Mouse (Mus musculus): ENCODE results near the gene Cbll1.
A peak's percentile ranks its signal among the peaks of the same experiment; 100 is the strongest.

Gene Cbll1

GRCm38 (mm10) chr12:31499314-31500131 is at the start of gene Cbll1:
Gene Cbll1 (minus strand): TSS chr12:31499616.
- DNase-seq (ENCODE audit: extremely low spot score, low spot score) = peak; percentile 97

GRCm38 (mm10) chr12:31546061-31546460 is 46.6 kb upstream of the Cbll1 start:
- no peak for DNase-seq (ENCODE audit: extremely low spot score, low spot score)

GRCm38 (mm10) chr12:31545219-31545618 is 45.8 kb upstream of the Cbll1 start:
- no peak for DNase-seq (ENCODE audit: extremely low spot score, low spot score)

- no peak for DNase-seq (ENCODE audit: extremely low spot score, low spot score)
Measured at GRCm38 (mm10) chr12:31541541-31541940, 42.1 kb upstream of the Cbll1 start.

GRCm38 (mm10) chr12:31539783-31540182 is 40.4 kb upstream of the Cbll1 start:
- no peak for DNase-seq (ENCODE audit: extremely low spot score, low spot score)

- DNase-seq (ENCODE audit: extremely low spot score, low spot score) = no peak
Measured at GRCm38 (mm10) chr12:31537515-31538230, 38.3 kb upstream of the Cbll1 start.

- no peak for DNase-seq (ENCODE audit: extremely low spot score, low spot score)
Measured at GRCm38 (mm10) chr12:31534060-31534843, 34.8 kb upstream of the Cbll1 start.

- no peak for DNase-seq (ENCODE audit: extremely low spot score, low spot score)
Measured at GRCm38 (mm10) chr12:31533218-31533908, 33.9 kb upstream of the Cbll1 start.

GRCm38 (mm10) chr12:31532054-31532453 is 32.6 kb upstream of the Cbll1 start:
- no peak for DNase-seq (ENCODE audit: extremely low spot score, low spot score)

GRCm38 (mm10) chr12:31527407-31527806 is 28.0 kb upstream of the Cbll1 start:
- DNase-seq (ENCODE audit: extremely low spot score, low spot score) = no peak

GRCm38 (mm10) chr12:31521371-31521770 is 22.0 kb upstream of the Cbll1 start:
- no peak for DNase-seq (ENCODE audit: extremely low spot score, low spot score)

GRCm38 (mm10) chr12:31520119-31520518 is 20.7 kb upstream of the Cbll1 start:
- no peak for DNase-seq (ENCODE audit: extremely low spot score, low spot score)

- DNase-seq (ENCODE audit: extremely low spot score, low spot score) = no peak
Measured at GRCm38 (mm10) chr12:31513724-31514503, 14.5 kb upstream of the Cbll1 start.

- no peak for DNase-seq (ENCODE audit: extremely low spot score, low spot score)
Measured at GRCm38 (mm10) chr12:31512634-31513411, 13.4 kb upstream of the Cbll1 start.

- DNase-seq (ENCODE audit: extremely low spot score, low spot score) = no peak
Measured at GRCm38 (mm10) chr12:31511218-31511617, 11.8 kb upstream of the Cbll1 start.

GRCm38 (mm10) chr12:31508496-31508895 is 9.1 kb upstream of the Cbll1 start:
- no peak for DNase-seq (ENCODE audit: extremely low spot score, low spot score)

GRCm38 (mm10) chr12:31507718-31508364 is 8.4 kb upstream of the Cbll1 start:
- DNase-seq (ENCODE audit: extremely low spot score, low spot score) = no peak

GRCm38 (mm10) chr12:31503211-31503610 is 3.8 kb upstream of the Cbll1 start:
- no peak for DNase-seq (ENCODE audit: extremely low spot score, low spot score)

- DNase-seq (ENCODE audit: extremely low spot score, low spot score) = no peak
Measured at GRCm38 (mm10) chr12:31501266-31501665, 1.9 kb upstream of the Cbll1 start.

All from neural tube, embryonic 10.5 days (tissue).